Mouse (Mus musculus): ENCODE measurements around the gene Tank. TPM values are rescaled to one million over a fixed set of nuclear protein-coding genes. Genes with fewer than 3 reads are reported as not detected.

Gene Tank
- polyA plus RNA-seq (2017; shearing (Covaris generic)) = 132 TPM

DNA sequence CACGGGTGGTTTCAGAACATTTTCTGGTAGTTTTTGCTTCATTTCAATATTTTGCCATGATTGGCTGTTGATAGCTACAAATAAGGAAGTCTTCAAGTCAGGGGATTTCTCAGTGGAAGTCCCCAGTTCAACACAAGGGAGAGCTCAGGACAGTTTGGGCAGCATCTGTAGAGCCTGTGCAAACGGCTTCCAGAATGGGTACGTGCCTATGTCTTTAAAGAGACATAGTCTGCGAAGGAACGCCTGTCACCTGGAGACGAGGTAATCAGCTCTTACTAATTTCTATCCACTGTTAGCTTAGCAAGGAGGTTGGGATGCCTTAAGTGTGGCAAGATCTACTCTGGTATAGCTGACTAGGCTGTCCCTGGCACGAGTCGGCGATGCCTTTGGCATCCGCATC is at the start of gene Tank:
Tank (plus strand) TSS at position 153 of the 400 bp plus-strand sequence.

Other genes starting within 250 kb of the Tank start
- gene Psmd14, start 133.1 kb downstream of the Tank start, polyA plus RNA-seq (2017; shearing (Covaris generic)) = 124 TPM
- gene Tbr1, start 224.3 kb downstream of the Tank start, polyA plus RNA-seq (2017; shearing (Covaris generic)) = not detected

Data from effector memory CD4-positive, alpha-beta T cell, adult 7 months (primary cell).